Mouse (Mus musculus) adrenal gland, adult (tissue): ENCODE measurements around the gene Ormdl1.
"Not testable (repeated sequence)": the region's sequence is repeated elsewhere in the genome, so short reads cannot be mapped to it uniquely, and the experiment has no call there.

ENCODE experiments used
- DNase-seq, 2 experiments: peaks; one replicate each; pipeline ENCODE4 v3.0.0; 2022 to 2023; ENCODE audit warnings: low spot score in 1 of 2; ENCODE audit not compliant: inconsistent age in 2 of 2

Ormdl1 gene

GRCm38 (mm10) chr1:53296581-53297383 is at the start of gene Ormdl1, which contains the start of the genes Pms1 and Gm28778:
TSS of gene Ormdl1 (plus strand) at chr1:53297095.
TSS of gene Pms1 (minus strand) at chr1:53297018.
TSS of gene Gm28778 (plus strand) at chr1:53297111.
- peak; percentile 97 to 98 for DNase-seq

GRCm38 (mm10) chr1:53264958-53265612 is 31.8 kb upstream of the Ormdl1 start:
- DNase-seq: not testable (repeated sequence)

GRCm38 (mm10) chr1:53269901-53270300 is 27.0 kb upstream of the Ormdl1 start:
- peak; percentile 67 to 74 for DNase-seq

- peak; percentile 36 to 75 for DNase-seq
Measured at GRCm38 (mm10) chr1:53272646-53273045, 24.2 kb upstream of the Ormdl1 start.

- DNase-seq: no peak
Measured at GRCm38 (mm10) chr1:53291197-53291596, 5.7 kb upstream of the Ormdl1 start.

- DNase-seq: peak; percentile 11 to 72
Measured at GRCm38 (mm10) chr1:53300506-53300905, 3.6 kb downstream of the Ormdl1 start.

GRCm38 (mm10) chr1:53312989-53313967 is 16.4 kb downstream of the Ormdl1 start, which contains the start of gene Osgepl1:
TSS of gene Osgepl1 (plus strand) at chr1:53313624.
- peak; percentile 88 to 97 for DNase-seq

GRCm38 (mm10) chr1:53321662-53322344 is 24.9 kb downstream of the Ormdl1 start:
- DNase-seq: no peak

GRCm38 (mm10) chr1:53323254-53323653 is 26.4 kb downstream of the Ormdl1 start:
- no peak for DNase-seq

- no peak for DNase-seq
Measured at GRCm38 (mm10) chr1:53324277-53324676, 27.4 kb downstream of the Ormdl1 start.

GRCm38 (mm10) chr1:53324827-53325494 is 28.1 kb downstream of the Ormdl1 start:
- no peak for DNase-seq

GRCm38 (mm10) chr1:53333527-53333926 is 36.6 kb downstream of the Ormdl1 start:
- DNase-seq: not testable (repeated sequence)

GRCm38 (mm10) chr1:53335465-53335864 is 38.6 kb downstream of the Ormdl1 start:
- DNase-seq: no peak

- DNase-seq: not testable (repeated sequence)
Measured at GRCm38 (mm10) chr1:53337403-53337802, 40.5 kb downstream of the Ormdl1 start.

- DNase-seq: no peak
Measured at GRCm38 (mm10) chr1:53341071-53341470, 44.2 kb downstream of the Ormdl1 start.

GRCm38 (mm10) chr1:53352327-53353261 is 55.7 kb downstream of the Ormdl1 start, which contains the start of the genes Asdurf, Gm28551 and Asnsd1:
TSS of gene Asdurf (minus strand) at chr1:53352619.
TSS of gene Gm28551 (minus strand) at chr1:53352667.
TSS of gene Asnsd1 (minus strand) at chr1:53352752.
- DNase-seq: peak; percentile 98 to 99

- DNase-seq: no peak
Measured at GRCm38 (mm10) chr1:53358988-53359387, 62.1 kb downstream of the Ormdl1 start.
